In the genomic region with DNA sequence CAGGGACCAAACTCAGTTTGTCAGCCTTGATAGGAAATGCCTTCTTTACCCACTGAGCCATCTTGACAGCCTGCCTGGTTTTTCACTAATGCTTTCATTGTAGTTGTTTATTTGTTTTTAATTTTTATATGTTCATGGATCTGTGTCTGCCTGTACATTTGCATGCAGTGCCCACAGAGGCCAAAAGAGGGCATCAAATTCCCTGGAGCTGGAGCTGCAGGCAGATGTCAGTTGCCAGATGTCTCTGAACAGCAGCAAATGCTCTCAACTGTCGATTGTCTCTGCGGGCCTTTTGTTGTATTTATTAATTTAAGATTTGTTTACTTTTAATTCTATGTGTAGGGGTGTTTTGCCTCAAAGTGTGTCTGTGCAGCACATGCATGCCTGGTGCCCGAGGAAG, we compare ENCODE assay signal across 9 mouse cellular contexts. TPM values are rescaled to one million over a fixed set of nuclear protein-coding genes. Genes with fewer than 3 reads are reported as not detected.
A peak's percentile ranks its signal among the peaks of the same experiment; 100 is the strongest.
DNase-seq lines count a peak whose midpoint lies in the region; ATAC-seq lines count a peak whose summit lies in the region.
"Had no signal": no experiment of that assay in that cellular context is flagged by ENCODE, and none has a peak within 500 bp of the region (broad histone marks: within the 10 kb centered on the region; RNA-seq: fewer than 3 reads in every experiment).

No protein-coding gene starts in this region.

- no peak overlapping the region for H3K4me3 ChIP-seq in kidney, embryonic 16.5 days (ENCODE audit: low read length)
- H3K4me3 ChIP-seq: neural tube, embryonic 13.5 days had no signal

- H3K36me3 ChIP-seq in kidney, embryonic 16.5 days (ENCODE audit: insufficient read depth, low read length): peaks cover 22% of the 10 kb centered on the region

- WGBS in kidney, embryonic 16.5 days: 58% methylated on average over 3 of the region's 3 CpGs

- H3K27ac ChIP-seq in kidney, embryonic 16.5 days (ENCODE audit: low read length): no peak overlapping the region
- H3K27ac ChIP-seq: neural tube, embryonic 13.5 days had no signal

- peak; percentile 32 for DNase-seq in kidney, adult 9 months
- peak; percentile 30 to 34 for DNase-seq in B cell, adult 2 months
- peak; percentile 66 for DNase-seq in NIH3T3 (ENCODE audit: low read depth)
- DNase-seq in lung, postnatal 14 days: peak; percentile 24
- DNase-seq in spleen, adult 18-20 months: no peak
- DNase-seq in layer of hippocampus, adult 9-10 months (ENCODE audit: low spot score): no peak
- DNase-seq: gastrocnemius, postnatal 14 days had no signal

- H3K4me1 ChIP-seq in kidney, embryonic 16.5 days (ENCODE audit: insufficient read depth, low read length): no peaks in the 10 kb centered on the region

- H3K4me2 ChIP-seq in kidney, embryonic 16.5 days (replicated peaks; ENCODE audit: low read depth, low read length): no peak overlapping the region
- H3K4me2 ChIP-seq: neural tube, embryonic 13.5 days had no signal

- no peaks in the 10 kb centered on the region for H3K27me3 ChIP-seq in kidney, embryonic 16.5 days (ENCODE audit: insufficient read depth, low read length)
- H3K27me3 ChIP-seq: neural tube, embryonic 13.5 days had no signal

- H3K9me3 ChIP-seq in kidney, embryonic 16.5 days (ENCODE audit: low read length): 0 out of 2 replicates have a peak, but pooled peaks cover 3% of the 10 kb centered on the region
- H3K9me3 ChIP-seq: neural tube, embryonic 13.5 days had no signal

- ATAC-seq in kidney, embryonic 16.5 days (ENCODE audit: low FRiP score, low TSS enrichment): no peak

- no peak overlapping the region for H3K9ac ChIP-seq in kidney, embryonic 16.5 days (replicated peaks; ENCODE audit: low read length)
- H3K9ac ChIP-seq: neural tube, embryonic 13.5 days had no signal

RNA-seq across cellular contexts. Expression of a gene that starts 15.6 kb away (rescaled TPM):
- polyA plus RNA-seq in kidney, embryonic 16.5 days (2015; fragmentation: Nextera tagmentation; extraction: Ambion mirVana): 16.8 and 17.7 TPM in 2 replicates

Comparison
In these comparisons a context has a peak if more than half of its experiments do, and no peak if none do; other contexts are left out.
1. DNase-seq: peak in kidney, adult 9 months (single experiment), B cell, adult 2 months (2 of 2), NIH3T3 (single experiment) and lung, postnatal 14 days (single experiment); none in spleen, adult 18-20 months (0 of 2) and layer of hippocampus, adult 9-10 months (single experiment).